Mouse (Mus musculus) heart, postnatal 0 days (tissue): ENCODE data around the gene Fbf1.

ENCODE experiments used
- CTCF ChIP-seq: IDR thresholded peaks from 2 replicates; pipeline ENCODE4 v1.5.1; 2016; ENCODE audit warnings: antibody characterized with exemption, control low read depth, low read depth
- EP300 ChIP-seq: IDR thresholded peaks from 2 replicates; pipeline ENCODE4 v1.6.1; 2016; ENCODE audit warnings: antibody characterized with exemption, low read depth

DNA sequence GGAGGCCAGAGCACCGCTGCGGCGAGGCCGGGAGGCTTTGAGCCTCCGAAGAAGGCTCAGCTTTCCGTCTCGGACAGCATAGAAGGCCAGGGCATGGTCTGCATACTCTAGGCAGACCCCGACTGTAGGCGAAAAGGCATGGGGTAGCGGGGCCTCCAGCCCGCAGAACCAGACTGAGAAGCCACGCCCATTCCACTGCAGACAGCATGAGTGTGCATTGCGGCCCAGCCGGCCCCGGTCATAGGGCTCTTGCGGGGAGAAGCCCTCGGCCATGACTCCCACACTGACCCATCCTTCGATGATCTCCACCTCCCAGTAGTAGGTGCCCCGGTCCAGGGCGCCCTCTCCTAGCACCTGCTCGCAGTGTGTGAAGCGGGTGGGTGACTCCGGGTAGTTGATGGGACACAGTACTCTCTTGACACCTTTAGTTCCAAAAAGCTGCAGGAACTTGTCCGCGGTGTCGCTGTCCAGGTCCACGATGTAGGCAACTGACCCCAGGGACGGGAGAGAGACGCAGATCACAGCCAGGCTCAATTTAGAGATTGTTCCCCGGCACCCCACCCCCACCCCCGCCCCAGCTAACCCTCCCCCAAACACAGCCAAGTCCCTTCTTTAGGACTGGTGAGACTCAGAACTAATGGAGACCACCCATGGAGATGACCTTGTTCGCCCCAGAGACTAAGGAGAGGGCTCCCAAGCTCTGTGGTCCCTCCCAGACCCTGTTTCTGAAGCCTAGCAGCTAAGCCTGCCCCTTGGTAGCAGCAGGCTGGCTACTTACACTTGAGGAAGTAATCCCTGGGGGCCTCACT lies 61.6 kb downstream of the Fbf1 start:
- TF ChIP-seq EP300 (no peak), CTCF (no peak)
